Mouse (Mus musculus) liver, embryonic 14.5 days (tissue): Measurements from ENCODE around the gene Stard5. TPM values are rescaled to one million over a fixed set of nuclear protein-coding genes. Genes with fewer than 3 reads are reported as not detected.
A peak's percentile ranks its signal among the peaks of the same experiment; 100 is the strongest.

Experiments used
- ATAC-seq: fragments of 200-750 bp; cut with Nextera tagmentation; 2 replicates; pipeline ENCODE4 v1.8.0; 2017; ENCODE audit warnings: moderate number of reproducible peaks, mild to moderate bottlenecking, moderate library complexity; ENCODE audit not compliant: insufficient read depth
- DNase-seq, 3 experiments: peaks; one replicate each; pipeline ENCODE4 v3.0.0-alpha.2; 2012 to 2013; ENCODE audit warnings: low read depth in 3 of 3, low spot score in 3 of 3
- H3K27ac ChIP-seq: fragments of 300-500 bp; sonication (generic); 2 replicates; pipeline ENCODE4 v1.5.1; 2014; ENCODE audit warnings: moderate library complexity, mild to moderate bottlenecking, control low read depth, inconsistent platforms
- H3K27me3 ChIP-seq: fragments of 300-500 bp; sonication (generic); 2 replicates; pipeline ENCODE4 v1.6.1; 2014; ENCODE audit warnings: mild to moderate bottlenecking, low read length, moderate library complexity; ENCODE audit not compliant: control insufficient read depth, insufficient read depth
- H3K36me3 ChIP-seq: fragments of 300-500 bp; sonication (generic); replicated peaks from 2 replicates; pipeline ENCODE4 v1.6.1; 2014; ENCODE audit warnings: low read depth; ENCODE audit not compliant: control insufficient read depth, insufficient read depth
- H3K4me1 ChIP-seq, 2 experiments: fragments of 200-500 bp in 1 of 2; fragments of 300-500 bp in 1 of 2; sonication (generic) in 1 of 2; replicated peaks; 2 replicates each; pipeline ENCODE4 v1.6.1; 2012 to 2014; ENCODE audit warnings: antibody characterized with exemption in 1 of 2, inconsistent platforms in 1 of 2, low read length in 1 of 2; ENCODE audit not compliant: control insufficient read depth in 2 of 2, insufficient read depth in 2 of 2
- H3K4me2 ChIP-seq: fragments of 300-500 bp; sonication (generic); 2 replicates; pipeline ENCODE4 v1.6.1; 2014; ENCODE audit warnings: low read depth, mild to moderate bottlenecking, control low read depth, moderate library complexity
- H3K4me3 ChIP-seq, 2 experiments: fragments of 200-500 bp in 1 of 2; fragments of 300-500 bp in 1 of 2; sonication (generic) in 1 of 2; 2 replicates each; pipeline ENCODE4 v1.5.1; 2012 to 2014; ENCODE audit warnings: low read depth in 2 of 2, low read length in 2 of 2, mild to moderate bottlenecking in 2 of 2, control low read depth in 1 of 2, inconsistent platforms in 1 of 2, moderate library complexity in 1 of 2; ENCODE audit not compliant: insufficient read depth in 1 of 2
- H3K9ac ChIP-seq: fragments of 300-500 bp; sonication (generic); replicated peaks from 2 replicates; pipeline ENCODE4 v1.6.1; 2014; ENCODE audit warnings: mild to moderate bottlenecking, control low read depth, moderate library complexity
- H3K9me3 ChIP-seq: fragments of 300-500 bp; sonication (generic); 2 replicates; pipeline ENCODE4 v1.6.1; 2016; ENCODE audit warnings: low read length, mixed read lengths; ENCODE audit not compliant: control insufficient read depth
- CTCF ChIP-seq: IDR thresholded peaks from 2 replicates; pipeline ENCODE4 v1.5.1; 2016; ENCODE audit warnings: antibody characterized with exemption, low read depth, control low read depth
- EP300 ChIP-seq: IDR thresholded peaks from 2 replicates; pipeline ENCODE4 v1.6.1; 2016; ENCODE audit warnings: antibody characterized with exemption, low read depth
- WGBS: fragments of 180-500 bp; shearing (Covaris S2); extraction: QIAGEN DNeasy Blood & Tissue Kit; methylation state at CpG from one replicate; pipeline ENCODE4 v1.1.7; 2014; ENCODE audit not compliant: insufficient replicate concordance; 5-methylcytosine and 5-hydroxymethylcytosine counted together
- polyA plus RNA-seq, 2 experiments: library from polyadenylated mRNA; depleted of rRNA in 1 of 2; stranded (reverse) in 1 of 2; unstranded in 1 of 2; fragments of >200 nt; fragmentation: Nextera tagmentation in 1 of 2; extraction: Ambion mirVana in 1 of 2; gene quantifications; 2 replicates each; pipeline versions ENCODE4 v1.2.1 to v1.2.3; 2012 to 2014

Stard5 gene
- polyA plus RNA-seq, 2 experiments: 5.3 to 7.5 TPM

DNA sequence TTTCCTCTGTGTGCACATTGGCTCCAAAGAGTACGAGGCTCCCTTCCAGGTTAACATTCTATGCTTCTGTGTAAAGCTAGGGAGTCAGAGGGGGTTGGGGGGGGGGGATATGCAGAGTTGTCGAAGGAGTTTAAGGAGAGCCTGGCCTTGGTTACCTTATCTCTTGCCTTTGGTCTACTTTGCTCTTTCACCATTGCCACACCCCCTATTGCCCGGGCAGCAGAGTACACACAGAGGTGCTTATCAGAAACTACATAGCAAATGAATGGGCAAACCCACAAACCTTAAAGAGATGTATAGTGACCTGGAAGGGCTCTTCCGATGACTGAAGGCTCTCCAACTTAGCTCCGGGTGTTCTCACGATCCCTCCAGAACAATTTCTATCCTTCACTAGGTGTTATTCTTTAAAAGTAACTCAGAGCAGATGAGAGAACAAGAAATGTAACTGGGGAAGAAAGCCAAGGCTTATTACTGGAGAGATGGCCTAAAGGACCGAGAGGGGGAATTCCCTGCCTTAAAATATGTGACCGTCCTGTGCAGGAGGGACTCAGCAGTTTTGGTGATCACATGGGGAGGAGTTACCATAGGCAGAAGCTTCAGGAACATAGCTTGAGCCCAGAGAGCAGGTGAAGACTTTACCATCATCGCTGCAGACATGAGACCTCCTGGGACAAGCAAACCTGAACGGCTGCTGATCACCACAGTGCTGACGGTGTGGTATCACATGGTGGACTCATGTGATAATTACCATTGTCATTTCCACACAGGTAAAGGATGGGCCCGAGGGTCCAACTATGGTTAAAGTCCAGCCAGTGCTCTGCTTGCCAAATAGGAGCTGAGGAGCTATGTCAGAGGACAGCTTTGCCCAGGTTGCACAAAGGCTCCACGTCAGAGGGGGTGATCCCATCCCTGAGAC, 32.5 kb upstream of the Stard5 start:
- 47% methylated on average over 13 of the region's 13 CpGs for WGBS
- H3K9me3 ChIP-seq: no peaks in the 10 kb centered on the region
- no peak overlapping the region for H3K4me2 ChIP-seq
- no peak for ATAC-seq
- no peaks in the 10 kb centered on the region for H3K27me3 ChIP-seq
- no peak overlapping the region for H3K4me3 ChIP-seq
- H3K9ac ChIP-seq: no peak overlapping the region
- no peaks in the 10 kb centered on the region for H3K36me3 ChIP-seq
- no peak for DNase-seq
- TF ChIP-seq EP300 (no peak), CTCF (no peak)
- H3K27ac ChIP-seq: no peak overlapping the region
- no peaks in the 10 kb centered on the region for H3K4me1 ChIP-seq

DNA sequence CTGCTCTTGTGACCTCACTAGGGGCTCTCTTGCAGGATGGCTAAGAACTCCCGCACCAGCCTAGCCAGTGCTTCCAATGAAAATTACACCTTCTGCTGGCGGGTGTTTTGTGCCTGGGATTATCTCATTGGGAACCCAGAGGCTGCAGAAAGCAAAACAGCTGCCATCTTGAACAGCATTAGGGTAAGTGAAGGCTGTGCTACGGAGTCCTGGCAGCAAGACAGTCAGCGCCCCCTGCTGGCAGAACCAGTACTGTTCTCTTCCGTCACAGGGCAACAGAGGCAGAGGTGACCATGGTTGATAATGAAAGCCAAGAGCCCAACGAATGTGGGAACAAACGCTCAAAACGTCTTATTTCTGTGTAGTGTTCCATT, 31.9 kb upstream of the Stard5 start:
- ATAC-seq (no peak), DNase-seq (peak; percentile 20 to 23 (median 22))
- Histone ChIP-seq H3K27ac (no peak overlapping the region), H3K9me3 (no peaks in the 10 kb centered on the region), H3K4me3 (no peak overlapping the region), H3K9ac (no peak overlapping the region), H3K4me2 (no peak overlapping the region), H3K27me3 (no peaks in the 10 kb centered on the region), H3K36me3 (no peaks in the 10 kb centered on the region), H3K4me1 (no peaks in the 10 kb centered on the region)
- no peak for TF ChIP-seq EP300
- peak; percentile 89 for TF ChIP-seq CTCF
- WGBS: 36% methylated on average over 8 of the region's 8 CpGs

DNA sequence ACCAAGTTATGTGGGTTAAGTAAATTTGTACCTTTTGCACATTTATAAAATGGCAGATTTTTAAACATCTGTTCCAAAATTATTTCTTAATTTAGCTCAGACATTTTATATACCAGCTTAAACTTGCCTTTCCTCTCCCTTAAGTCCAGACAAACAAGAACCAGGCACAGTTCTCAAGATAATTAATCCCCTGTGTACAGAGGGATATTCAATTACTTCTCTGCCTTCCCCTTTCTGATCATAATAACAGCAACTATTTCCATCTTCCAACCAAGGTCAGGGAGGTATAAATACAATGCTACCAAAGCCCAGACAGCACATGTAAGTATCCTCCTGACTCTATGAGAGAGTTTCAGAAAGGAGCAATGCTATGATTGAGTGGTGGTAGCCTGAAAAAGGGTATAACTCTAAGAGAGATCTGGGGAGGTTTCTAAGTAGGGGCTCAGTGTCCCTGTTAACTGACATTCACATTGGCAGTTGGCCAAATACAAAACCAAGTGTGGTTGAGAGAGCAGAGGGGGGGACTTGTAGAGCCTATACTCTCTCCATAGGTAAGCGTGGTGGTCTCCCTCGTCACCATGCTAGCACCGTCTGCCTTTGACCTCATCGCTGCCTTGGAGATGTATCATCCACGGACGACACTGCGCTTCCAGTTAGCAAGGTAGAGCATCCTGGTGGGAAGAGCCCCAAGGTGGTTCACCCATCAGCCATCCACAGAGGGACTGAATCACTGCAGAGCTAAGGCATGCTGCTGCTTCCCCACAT, 27.4 kb upstream of the Stard5 start:
- Histone ChIP-seq H3K27me3 (no peaks in the 10 kb centered on the region), H3K9ac (no peak overlapping the region), H3K36me3 (no peaks in the 10 kb centered on the region), H3K27ac (no peak overlapping the region), H3K4me2 (no peak overlapping the region), H3K4me1 (no peaks in the 10 kb centered on the region), H3K9me3 (no peaks in the 10 kb centered on the region), H3K4me3 (no peak overlapping the region)
- WGBS: 71% methylated on average over 7 of the region's 7 CpGs
- TF ChIP-seq CTCF: no peak
- TF ChIP-seq EP300: no peak
- DNase-seq: no peak
- no peak for ATAC-seq

DNA sequence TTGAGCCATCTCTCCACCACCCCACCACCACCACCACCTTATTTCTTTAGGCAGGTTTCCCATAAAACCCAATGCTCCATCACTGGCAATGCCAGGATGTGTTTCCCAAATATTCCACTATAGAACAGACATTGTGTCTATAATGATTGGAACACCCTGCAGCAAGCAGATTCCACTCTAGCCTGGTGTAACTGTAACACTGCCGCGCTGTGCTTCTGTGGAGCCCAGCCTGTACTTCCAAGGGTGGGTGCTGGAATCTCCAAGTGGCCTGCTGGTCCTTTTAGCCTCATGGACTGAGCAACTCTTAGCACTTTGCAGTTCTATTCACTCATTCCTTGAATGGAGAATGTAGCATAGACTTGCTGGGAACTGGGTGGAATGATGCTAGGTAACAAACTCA, 25.0 kb upstream of the Stard5 start:
- 81% methylated on average over 2 of the region's 2 CpGs for WGBS
- DNase-seq (no peak), ATAC-seq (no peak)
- TF ChIP-seq CTCF (no peak), EP300 (no peak)
- Histone ChIP-seq H3K36me3 (no peaks in the 10 kb centered on the region), H3K9me3 (no peaks in the 10 kb centered on the region), H3K4me1 (no peaks in the 10 kb centered on the region), H3K27ac (no peak overlapping the region), H3K9ac (no peak overlapping the region), H3K4me3 (no peak overlapping the region), H3K4me2 (no peak overlapping the region), H3K27me3 (no peaks in the 10 kb centered on the region)

DNA sequence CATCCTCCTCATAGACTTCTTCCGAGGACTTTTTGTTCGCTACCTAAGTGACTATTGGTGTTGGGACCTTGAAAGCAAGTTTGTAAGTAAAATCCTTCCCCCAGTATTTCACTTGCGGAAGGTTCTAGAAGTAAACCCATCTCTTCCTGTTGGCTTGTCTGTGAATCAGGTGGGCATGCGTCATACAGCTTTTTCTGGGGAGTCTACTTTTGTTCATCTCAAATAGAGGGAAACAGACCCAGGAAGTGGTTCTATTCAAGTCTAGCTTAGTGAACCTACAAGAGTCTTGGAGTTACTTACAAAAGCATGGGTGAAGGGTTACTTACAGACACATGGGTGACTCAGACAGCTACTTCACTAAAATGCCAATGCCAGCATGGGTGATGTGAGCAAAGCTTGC, 21.9 kb upstream of the Stard5 start:
- TF ChIP-seq CTCF (no peak), EP300 (no peak)
- Histone ChIP-seq H3K4me3 (no peak overlapping the region), H3K9ac (no peak overlapping the region), H3K9me3 (no peaks in the 10 kb centered on the region), H3K4me1 (no peaks in the 10 kb centered on the region), H3K27ac (no peak overlapping the region), H3K36me3 (no peaks in the 10 kb centered on the region), H3K4me2 (no peak overlapping the region), H3K27me3 (no peaks in the 10 kb centered on the region)
- WGBS: 72% methylated on average over 4 of the region's 4 CpGs
- no peak for DNase-seq
- ATAC-seq: no peak
